Mouse (Mus musculus) splenic B cell, adult 2 months (primary cell): Measurements from ENCODE around the gene Rpn2.

Source experiments
- DNase-seq: peaks from one replicate; pipeline ENCODE4 v3.0.0-alpha.2; 2011; ENCODE audit warnings: low read depth, low spot score
- H3K27me3 ChIP-seq: 2 replicates; pipeline ENCODE4 v1.6.1; 2012; ENCODE audit warnings: mild to moderate bottlenecking, low read length, moderate library complexity, mixed read lengths; ENCODE audit not compliant: control insufficient read depth, poor library complexity, insufficient read depth, severe bottlenecking
- H3K36me3 ChIP-seq: 2 replicates; pipeline ENCODE4 v1.6.1; 2012; ENCODE audit warnings: mild to moderate bottlenecking, low read length, moderate library complexity, mixed read lengths; ENCODE audit not compliant: control insufficient read depth, poor library complexity, insufficient read depth, severe bottlenecking

Rpn2 gene

DNA sequence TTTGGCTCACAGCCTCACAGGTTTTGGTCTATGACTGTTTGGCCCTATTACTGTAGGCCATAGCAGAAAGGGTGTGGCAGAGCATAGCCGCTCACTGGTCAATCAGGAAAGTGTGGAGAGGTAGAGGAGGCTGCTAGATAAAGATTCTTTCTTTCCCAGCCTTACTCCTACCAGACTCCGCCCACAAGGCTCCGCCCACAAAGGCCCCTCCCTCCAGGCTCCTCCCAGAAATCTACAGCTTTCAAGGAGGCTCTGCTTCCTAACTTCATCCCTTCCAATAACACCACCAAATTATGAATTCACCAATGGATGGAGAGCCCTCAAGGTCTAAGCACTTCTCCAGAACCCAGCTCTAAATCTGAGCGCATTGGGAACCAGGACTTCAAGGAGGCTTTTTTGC is 74.4 kb downstream of the Rpn2 start:
- Histone ChIP-seq H3K36me3 (no peaks in the 10 kb centered on the region), H3K27me3 (no peaks in the 10 kb centered on the region)
- DNase-seq: no peak

DNA sequence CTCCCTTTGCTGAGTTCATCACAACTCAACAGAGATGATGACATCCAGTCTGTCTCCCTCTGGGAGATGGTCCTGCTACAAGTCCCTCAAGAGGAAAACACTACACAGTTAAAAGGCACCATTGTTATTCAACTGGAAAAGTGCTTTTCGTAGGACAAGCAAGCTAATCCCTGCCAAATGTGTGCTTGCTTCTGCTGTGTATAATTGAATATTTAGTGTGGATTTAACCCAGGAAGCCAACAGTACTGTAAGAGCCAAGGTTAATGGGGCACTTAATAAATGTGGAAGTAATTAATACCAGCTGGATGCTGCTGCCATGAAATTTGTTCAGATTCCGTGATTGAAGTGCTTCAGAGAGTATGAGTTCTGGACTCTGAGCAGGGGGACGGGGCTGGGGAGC is 75.3 kb downstream of the Rpn2 start:
- no peaks in the 10 kb centered on the region for H3K27me3 ChIP-seq
- no peaks in the 10 kb centered on the region for H3K36me3 ChIP-seq
- DNase-seq: no peak

DNA sequence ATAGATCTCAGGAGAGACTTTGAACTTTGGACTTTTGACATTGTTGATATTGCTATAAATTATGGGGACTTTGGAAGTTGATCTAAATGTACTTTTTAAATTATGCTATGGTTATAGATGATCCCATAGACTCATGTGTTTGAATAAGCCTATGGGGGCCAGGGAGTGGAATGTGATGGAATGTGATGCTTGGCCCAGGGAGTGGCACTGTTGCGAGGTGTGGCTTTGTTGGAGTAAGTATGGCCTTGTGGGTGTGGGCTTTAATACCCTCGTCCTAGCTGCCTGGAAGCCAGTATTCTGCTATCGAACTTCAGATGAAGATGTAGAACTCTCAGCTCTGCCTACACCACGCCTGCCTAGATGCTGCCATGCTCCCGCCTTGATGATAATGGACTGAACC is 81.2 kb downstream of the Rpn2 start:
- Histone ChIP-seq H3K36me3 (no peaks in the 10 kb centered on the region), H3K27me3 (no peaks in the 10 kb centered on the region)
- no peak for DNase-seq

GRCm38 (mm10) chr2:157363031-157363430 is 84.2 kb downstream of the Rpn2 start:
- no peaks in the 10 kb centered on the region for H3K27me3 ChIP-seq
- no peak for DNase-seq
- no peaks in the 10 kb centered on the region for H3K36me3 ChIP-seq

DNA sequence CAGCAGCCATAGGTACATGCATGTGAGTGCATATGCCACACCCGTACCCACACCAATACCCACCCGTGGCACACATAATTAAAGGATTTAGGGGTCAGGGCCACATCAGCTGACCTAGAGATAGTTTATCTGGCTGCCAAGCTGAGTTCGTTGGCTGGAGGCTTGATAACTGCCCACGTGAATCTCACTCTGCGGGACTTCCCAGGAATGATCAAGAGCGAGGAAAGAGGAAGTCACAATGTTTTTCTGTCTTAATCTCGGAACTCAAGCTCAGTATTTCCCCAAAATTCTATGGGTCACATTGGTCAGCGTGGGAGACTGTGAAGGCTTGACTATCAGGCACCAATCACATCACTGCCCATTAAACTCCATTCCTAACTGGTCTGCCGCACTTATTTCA is 87.9 kb downstream of the Rpn2 start:
- peak; percentile 41 for DNase-seq
- H3K36me3 ChIP-seq: no peaks in the 10 kb centered on the region

DNA sequence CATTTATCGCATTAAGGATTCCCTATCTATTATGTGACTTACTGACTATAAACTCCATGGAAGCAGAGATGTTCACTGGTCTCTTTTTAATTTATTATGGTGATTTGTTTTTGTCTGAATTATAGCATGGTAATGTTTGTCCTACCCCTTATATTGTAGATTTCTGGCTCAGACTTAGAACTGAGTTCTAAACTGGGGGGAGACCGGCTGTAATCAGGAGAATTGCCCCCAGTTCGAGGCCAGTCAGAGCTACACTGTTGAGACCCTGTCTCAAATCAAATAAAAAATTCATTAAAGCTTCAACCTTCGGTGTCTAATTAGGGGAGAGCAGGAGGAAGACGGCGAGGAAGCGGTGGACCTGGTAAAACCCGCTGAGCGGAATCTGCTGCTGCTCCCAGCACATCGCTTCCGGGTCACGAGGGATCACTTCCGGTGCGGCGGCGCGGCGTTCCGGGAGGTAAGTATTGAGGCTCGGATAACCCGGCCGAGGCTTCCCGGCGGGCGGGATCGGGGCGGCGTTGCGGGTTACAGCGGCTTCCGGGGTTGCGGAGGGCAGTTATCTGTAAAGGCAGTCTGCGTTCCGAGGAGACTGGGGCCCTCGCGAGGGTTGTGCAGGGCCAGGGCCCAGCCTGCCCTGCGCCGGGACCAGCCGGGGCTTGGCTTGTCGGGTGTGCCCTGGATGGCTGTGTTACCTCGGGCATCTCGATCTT is 88.5 kb downstream of the Rpn2 start, which contains the start of gene Manbal:
Gene Manbal, plus strand, starts transcription at position 411 of the 710 bp plus-strand sequence.
- no peaks in the 10 kb centered on the region for H3K27me3 ChIP-seq
- H3K36me3 ChIP-seq: no peaks in the 10 kb centered on the region
- DNase-seq: peak; percentile 93

More for the DNA sequence above, 87.9 kb downstream of the Rpn2 start:
- no peaks in the 10 kb centered on the region for H3K27me3 ChIP-seq

GRCm38 (mm10) chr2:157367991-157368390 is 89.2 kb downstream of the Rpn2 start:
- H3K36me3 ChIP-seq: no peaks in the 10 kb centered on the region
- H3K27me3 ChIP-seq: no peaks in the 10 kb centered on the region
- no peak for DNase-seq

DNA sequence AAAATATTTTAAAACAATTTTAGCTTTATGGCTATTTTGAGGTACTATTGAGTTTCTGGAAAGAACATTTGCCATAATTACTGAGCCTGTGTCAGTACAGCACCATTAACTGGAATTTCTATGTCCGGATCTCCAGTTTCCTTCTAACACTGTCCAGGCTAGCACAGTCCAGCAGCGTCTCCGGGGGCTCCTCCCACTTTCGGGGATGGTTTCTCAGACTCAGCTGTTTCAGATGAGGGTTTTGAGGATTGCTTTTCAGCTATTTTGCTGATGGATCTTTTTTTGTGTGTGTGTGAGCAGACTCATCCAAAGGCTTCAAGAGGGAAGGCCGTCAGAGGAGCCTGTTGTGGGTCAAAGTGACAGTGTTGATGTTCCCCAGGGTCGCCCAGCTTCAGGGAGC is 92.9 kb downstream of the Rpn2 start:
- no peak for DNase-seq

GRCm38 (mm10) chr2:157373681-157374080 is 94.9 kb downstream of the Rpn2 start:
- DNase-seq: no peak
- no peaks in the 10 kb centered on the region for H3K36me3 ChIP-seq
- H3K27me3 ChIP-seq: no peaks in the 10 kb centered on the region

More for the DNA sequence above, 92.9 kb downstream of the Rpn2 start:
- no peaks in the 10 kb centered on the region for H3K27me3 ChIP-seq
- H3K36me3 ChIP-seq: no peaks in the 10 kb centered on the region

DNA sequence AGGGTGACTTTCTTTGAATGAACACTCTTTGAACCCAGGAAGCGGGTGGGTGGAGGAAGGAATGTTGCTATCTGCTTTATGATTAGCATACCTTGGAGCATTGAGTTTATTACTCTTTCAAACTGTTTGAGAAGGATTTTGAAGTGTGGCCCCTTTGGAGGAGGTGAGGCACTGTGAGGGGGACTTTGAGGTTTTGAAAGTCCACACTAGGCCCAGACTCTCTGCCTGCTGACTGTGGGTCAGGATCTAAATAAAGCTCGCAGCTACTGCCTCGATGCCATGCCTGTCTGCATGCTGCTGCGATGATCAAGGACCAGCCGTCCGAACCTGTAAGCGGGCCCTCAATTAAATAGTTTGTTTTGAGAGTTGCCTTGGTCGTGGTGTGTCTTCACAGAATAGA is 96.2 kb downstream of the Rpn2 start:
- no peak for DNase-seq
- Histone ChIP-seq H3K36me3 (no peaks in the 10 kb centered on the region), H3K27me3 (no peaks in the 10 kb centered on the region)
